Mouse (Mus musculus): ENCODE data around the gene Acsm3. TPM values are rescaled to one million over a fixed set of nuclear protein-coding genes. Genes with fewer than 3 reads are reported as not detected.

The Acsm3 gene
- polyA plus RNA-seq, 1 experiment from 2014 or later: 0.32 TPM

- Histone ChIP-seq H3K4me1 (no peaks in the 10 kb centered on the region), H3K27me3 (no peaks in the 10 kb centered on the region), H3K9me3 (no peaks in the 10 kb centered on the region), H3K36me3 (no peaks in the 10 kb centered on the region), H3K9ac (no peak overlapping the region), H3K27ac (no peak overlapping the region), H3K4me2 (no peak overlapping the region), H3K4me3 (no peak overlapping the region)
- 92% methylated on average over 1 of the region's 1 CpGs for WGBS
- no peak for ATAC-seq (ENCODE audit: insufficient number of reproducible peaks, insufficient read depth, low FRiP score, low TSS enrichment, low read depth)
These were observed 7.0 kb upstream of the Acsm3 start for GRCm38 (mm10) chr7:119753696-119754095.

GRCm38 (mm10) chr7:119762166-119762697 lies 1.5 kb downstream of the Acsm3 start:
- H3K9ac ChIP-seq: no peak overlapping the region
- no peak for ATAC-seq (ENCODE audit: insufficient number of reproducible peaks, insufficient read depth, low FRiP score, low TSS enrichment, low read depth)
- H3K36me3 ChIP-seq: no peaks in the 10 kb centered on the region
- H3K27me3 ChIP-seq: no peaks in the 10 kb centered on the region
- H3K27ac ChIP-seq: no peak overlapping the region
- no peak overlapping the region for H3K4me3 ChIP-seq
- H3K4me2 ChIP-seq: no peak overlapping the region
- H3K9me3 ChIP-seq: no peaks in the 10 kb centered on the region
- 65% methylated on average over 4 of the region's 4 CpGs for WGBS
- no peaks in the 10 kb centered on the region for H3K4me1 ChIP-seq

- Histone ChIP-seq H3K27ac (no peak overlapping the region), H3K9me3 (no peaks in the 10 kb centered on the region), H3K9ac (no peak overlapping the region), H3K4me3 (no peak overlapping the region), H3K4me2 (no peak overlapping the region), H3K4me1 (no peaks in the 10 kb centered on the region), H3K36me3 (no peaks in the 10 kb centered on the region), H3K27me3 (no peaks in the 10 kb centered on the region)
- ATAC-seq (ENCODE audit: insufficient number of reproducible peaks, insufficient read depth, low FRiP score, low TSS enrichment, low read depth): no peak
- WGBS: 92% methylated on average over 3 of the region's 3 CpGs
These were observed 3.7 kb downstream of the Acsm3 start for GRCm38 (mm10) chr7:119764377-119764776.

- no peaks in the 10 kb centered on the region for H3K9me3 ChIP-seq
These were observed 6.3 kb downstream of the Acsm3 start for GRCm38 (mm10) chr7:119766996-119767395.

GRCm38 (mm10) chr7:119769895-119770294 lies 9.2 kb downstream of the Acsm3 start:
- no peaks in the 10 kb centered on the region for H3K27me3 ChIP-seq
- no peaks in the 10 kb centered on the region for H3K4me1 ChIP-seq
- no peaks in the 10 kb centered on the region for H3K36me3 ChIP-seq
- no peak overlapping the region for H3K27ac ChIP-seq
- no peak overlapping the region for H3K4me2 ChIP-seq
- no peak overlapping the region for H3K4me3 ChIP-seq
- 90% methylated on average over 8 of the region's 8 CpGs for WGBS
- ATAC-seq (ENCODE audit: insufficient number of reproducible peaks, insufficient read depth, low FRiP score, low TSS enrichment, low read depth): no peak
- no peak overlapping the region for H3K9ac ChIP-seq
- H3K9me3 ChIP-seq: no peaks in the 10 kb centered on the region

More at GRCm38 (mm10) chr7:119766996-119767395, 6.3 kb downstream of the Acsm3 start:
- WGBS: 81% methylated on average over 6 of the region's 6 CpGs
- H3K27ac ChIP-seq: no peak overlapping the region
- H3K4me2 ChIP-seq: no peak overlapping the region
- H3K4me1 ChIP-seq: no peaks in the 10 kb centered on the region
- no peaks in the 10 kb centered on the region for H3K36me3 ChIP-seq
- no peak overlapping the region for H3K4me3 ChIP-seq
- H3K27me3 ChIP-seq: no peaks in the 10 kb centered on the region
- no peak overlapping the region for H3K9ac ChIP-seq
- ATAC-seq (ENCODE audit: insufficient number of reproducible peaks, insufficient read depth, low FRiP score, low TSS enrichment, low read depth): no peak

GRCm38 (mm10) chr7:119783453-119783852 lies 22.7 kb downstream of the Acsm3 start:
- peaks cover 48% of the 10 kb centered on the region for H3K36me3 ChIP-seq
- ATAC-seq (ENCODE audit: insufficient number of reproducible peaks, insufficient read depth, low FRiP score, low TSS enrichment, low read depth): no peak
- no peak overlapping the region for H3K4me2 ChIP-seq
- no peak overlapping the region for H3K4me3 ChIP-seq
- H3K9ac ChIP-seq: no peak overlapping the region
- H3K27ac ChIP-seq: no peak overlapping the region
- H3K9me3 ChIP-seq: no peaks in the 10 kb centered on the region
- no peaks in the 10 kb centered on the region for H3K4me1 ChIP-seq
- no peaks in the 10 kb centered on the region for H3K27me3 ChIP-seq
- 95% methylated on average over 2 of the region's 2 CpGs for WGBS

GRCm38 (mm10) chr7:119784908-119785307 lies 24.2 kb downstream of the Acsm3 start:
- 96% methylated on average over 5 of the region's 5 CpGs for WGBS
- Histone ChIP-seq H3K9me3 (no peaks in the 10 kb centered on the region), H3K4me3 (no peak overlapping the region), H3K9ac (no peak overlapping the region), H3K4me2 (no peak overlapping the region), H3K27me3 (no peaks in the 10 kb centered on the region), H3K27ac (no peak overlapping the region), H3K4me1 (no peaks in the 10 kb centered on the region), H3K36me3 (peaks cover 57% of the 10 kb centered on the region)
- no peak for ATAC-seq (ENCODE audit: insufficient number of reproducible peaks, insufficient read depth, low FRiP score, low TSS enrichment, low read depth)

- Histone ChIP-seq H3K4me2 (no peak overlapping the region), H3K9me3 (no peaks in the 10 kb centered on the region), H3K4me1 (peaks cover 5% of the 10 kb centered on the region; the same call in 1 of the 2 replicates), H3K27ac (no peak overlapping the region), H3K36me3 (peaks cover 48% of the 10 kb centered on the region), H3K4me3 (no peak overlapping the region), H3K27me3 (no peaks in the 10 kb centered on the region), H3K9ac (no peak overlapping the region)
- 85% methylated on average over 3 of the region's 3 CpGs for WGBS
- no peak for ATAC-seq (ENCODE audit: insufficient number of reproducible peaks, insufficient read depth, low FRiP score, low TSS enrichment, low read depth)
These were observed 28.3 kb downstream of the Acsm3 start for GRCm38 (mm10) chr7:119789024-119789423.

GRCm38 (mm10) chr7:119793586-119794250 lies 33.0 kb downstream of the Acsm3 start, which contains the start of the genes Rexo5 and Eri2:
Gene Rexo5, plus strand, starts transcription at chr7:119794006.
Gene Eri2, minus strand, starts transcription at chr7:119794058.
- H3K27me3 ChIP-seq: no peaks in the 10 kb centered on the region
- H3K4me1 ChIP-seq: peaks cover 11% of the 10 kb centered on the region
- peak; percentile 98 for ATAC-seq (ENCODE audit: insufficient number of reproducible peaks, insufficient read depth, low FRiP score, low TSS enrichment, low read depth)
- H3K9me3 ChIP-seq: no peaks in the 10 kb centered on the region
- peak within 1 kb of the TSS; percentile 88 for H3K9ac ChIP-seq
- peak within 1 kb of the TSS; percentile 74 for H3K4me2 ChIP-seq
- under 1% methylated on average over 53 of the region's 53 CpGs for WGBS
- H3K4me3 ChIP-seq: peak within 1 kb of the TSS; percentile 72
- H3K36me3 ChIP-seq: peaks cover 15% of the 10 kb centered on the region
- H3K27ac ChIP-seq: peak within 1 kb of the TSS; percentile 80

GRCm38 (mm10) chr7:119794251-119794638 lies 33.5 kb downstream of the Acsm3 start:
- under 1% methylated on average over 21 of the region's 21 CpGs for WGBS

GRCm38 (mm10) chr7:119795311-119795710 lies 34.6 kb downstream of the Acsm3 start:
- Histone ChIP-seq H3K4me1 (peaks cover 11% of the 10 kb centered on the region), H3K27me3 (no peaks in the 10 kb centered on the region), H3K36me3 (peaks cover 7% of the 10 kb centered on the region), H3K9me3 (no peaks in the 10 kb centered on the region), H3K9ac (0 out of 2 replicates have a peak overlapping the region, but pooled peaks have one; percentile 28), H3K4me2 (peak overlapping the region; percentile 50), H3K4me3 (peak overlapping the region; percentile 20), H3K27ac (no peak overlapping the region)
- no peak for ATAC-seq (ENCODE audit: insufficient number of reproducible peaks, insufficient read depth, low FRiP score, low TSS enrichment, low read depth)

More at GRCm38 (mm10) chr7:119794251-119794638, 33.5 kb downstream of the Acsm3 start:
- Histone ChIP-seq H3K36me3 (peaks cover 12% of the 10 kb centered on the region), H3K9me3 (no peaks in the 10 kb centered on the region), H3K27me3 (no peaks in the 10 kb centered on the region), H3K4me3 (peak overlapping the region; percentile 72), H3K9ac (peak overlapping the region; percentile 88), H3K4me2 (peak overlapping the region; percentile 74), H3K4me1 (peaks cover 11% of the 10 kb centered on the region), H3K27ac (peak overlapping the region; percentile 80)
- ATAC-seq (ENCODE audit: insufficient number of reproducible peaks, insufficient read depth, low FRiP score, low TSS enrichment, low read depth): no peak; the same call in 1 of the 2 replicates

- Histone ChIP-seq H3K4me2 (no peak overlapping the region), H3K9me3 (no peaks in the 10 kb centered on the region), H3K27me3 (no peaks in the 10 kb centered on the region), H3K27ac (no peak overlapping the region), H3K4me3 (no peak overlapping the region), H3K9ac (no peak overlapping the region), H3K36me3 (peaks cover 24% of the 10 kb centered on the region), H3K4me1 (no peaks in the 10 kb centered on the region)
- 84% methylated on average over 3 of the region's 3 CpGs for WGBS
- no peak for ATAC-seq (ENCODE audit: insufficient number of reproducible peaks, insufficient read depth, low FRiP score, low TSS enrichment, low read depth)
These were observed 39.8 kb downstream of the Acsm3 start for GRCm38 (mm10) chr7:119800488-119800887.
